Mouse (Mus musculus): ENCODE measurements around the gene Kcnmb4.

GRCm38 (mm10) chr10:116473759-116474549, at the start of gene Kcnmb4:
- TF ChIP-seq CTCF (IDR thresholded peaks at IDR 0.05; ENCODE audit: insufficient read depth, low read length) (no peak), POLR2A (IDR thresholded peaks at IDR 0.05; ENCODE audit: borderline replicate concordance, extremely low read depth, low read depth, low read length) (no peak)
